7 mouse cellular contexts compared by ENCODE assay signal in genomic region chr1:172147835-172148278, GRCm38 (mm10). TPM values are rescaled to one million over a fixed set of nuclear protein-coding genes. Genes with fewer than 3 reads are reported as not detected.
A peak's percentile ranks its signal among the peaks of the same experiment; 100 is the strongest.
DNase-seq lines count a peak whose midpoint lies in the region; ATAC-seq and TF ChIP-seq lines count a peak whose summit lies in the region.

Gene Dcaf8, plus strand, starts transcription at chr1:172148084.

- no peaks in the 10 kb centered on the region for H3K9me3 ChIP-seq in embryonic facial prominence, embryonic 10.5 days
- H3K9me3 ChIP-seq in intestine, postnatal 0 days (ENCODE audit: control insufficient read depth) = no peaks in the 10 kb centered on the region
- no peaks in the 10 kb centered on the region for H3K9me3 ChIP-seq in midbrain, embryonic 12.5 days

- H3K4me3 ChIP-seq in embryonic facial prominence, embryonic 10.5 days = peak within 1 kb of the TSS; percentile 95
- peak within 1 kb of the TSS; percentile 95 for H3K4me3 ChIP-seq in intestine, postnatal 0 days (ENCODE audit: low read depth, low read length)
- H3K4me3 ChIP-seq in midbrain, embryonic 12.5 days = peak within 1 kb of the TSS; percentile 92
- peak within 1 kb of the TSS; percentile 76 for H3K4me3 ChIP-seq in small intestine, adult 2 months (ENCODE audit: low read depth, low read length)

- H3K27me3 ChIP-seq in embryonic facial prominence, embryonic 10.5 days (replicated peaks; ENCODE audit: low read depth, poor library complexity, severe bottlenecking) = no peaks in the 10 kb centered on the region
- no peaks in the 10 kb centered on the region for H3K27me3 ChIP-seq in intestine, postnatal 0 days (replicated peaks; ENCODE audit: control insufficient read depth, insufficient read depth, low read length)
- no peaks in the 10 kb centered on the region for H3K27me3 ChIP-seq in midbrain, embryonic 12.5 days
- no peaks in the 10 kb centered on the region for H3K27me3 ChIP-seq in small intestine, adult 2 months (ENCODE audit: control insufficient read depth, insufficient read depth, low read length)

- WGBS in embryonic facial prominence, embryonic 10.5 days = under 1% methylated on average over 42 of the region's 42 CpGs
- WGBS in intestine, postnatal 0 days = under 1% methylated on average over 41 of the region's 42 CpGs
- WGBS in midbrain, embryonic 12.5 days = 0% methylated on average over 42 of the region's 42 CpGs
- under 1% methylated on average over 42 of the region's 42 CpGs for WGBS in small intestine, adult 2 months

- peak; percentile 99 for ATAC-seq in intestine, postnatal 0 days
- ATAC-seq in midbrain, embryonic 12.5 days (ENCODE audit: low FRiP score, low read depth) = peak; percentile 99

- intact Hi-C loops in left cerebral cortex, postnatal 4 days (cut with DNase I) = no loop called here

- H3K9ac ChIP-seq in intestine, postnatal 0 days (ENCODE audit: low read depth, low read length) = peak within 1 kb of the TSS; percentile 99
- H3K9ac ChIP-seq in midbrain, embryonic 12.5 days (replicated peaks) = peak within 1 kb of the TSS; percentile 96

- TF ChIP-seq CTCF in intestine, postnatal 0 days (IDR thresholded peaks at IDR 0.05; ENCODE audit: low read depth) = no peak
- no peak for TF ChIP-seq CTCF in small intestine, adult 2 months (IDR thresholded peaks at IDR 0.05; ENCODE audit: extremely low read depth, insufficient read length, insufficient replicate concordance, low read depth, low read length)

- H3K36me3 ChIP-seq in embryonic facial prominence, embryonic 10.5 days (replicated peaks) = peaks cover 31% of the 10 kb centered on the region
- peaks cover 18% of the 10 kb centered on the region; the same call in 1 of the 2 replicates for H3K36me3 ChIP-seq in intestine, postnatal 0 days (ENCODE audit: control insufficient read depth, insufficient read depth)
- H3K36me3 ChIP-seq in midbrain, embryonic 12.5 days = peaks cover 23% of the 10 kb centered on the region
- peaks cover 15% of the 10 kb centered on the region; the same call in 1 of the 2 replicates for H3K36me3 ChIP-seq in small intestine, adult 2 months (ENCODE audit: control insufficient read depth, insufficient read depth, low read length)

- H3K4me1 ChIP-seq in embryonic facial prominence, embryonic 10.5 days = peaks cover 32% of the 10 kb centered on the region
- H3K4me1 ChIP-seq in intestine, postnatal 0 days (replicated peaks; ENCODE audit: control insufficient read depth, insufficient read depth, low read length) = 0 out of 2 replicates have a peak, but pooled peaks cover 5% of the 10 kb centered on the region
- H3K4me1 ChIP-seq in midbrain, embryonic 12.5 days = peaks cover 18% of the 10 kb centered on the region
- H3K4me1 ChIP-seq in small intestine, adult 2 months (ENCODE audit: control insufficient read depth, insufficient read depth, insufficient read length, low read length) = peaks cover 2% of the 10 kb centered on the region; the same call in 1 of the 2 replicates

- H3K27ac ChIP-seq in embryonic facial prominence, embryonic 10.5 days (replicated peaks) = peak within 1 kb of the TSS; percentile 99
- H3K27ac ChIP-seq in intestine, postnatal 0 days (ENCODE audit: low read depth, low read length) = peak within 1 kb of the TSS; percentile 96
- H3K27ac ChIP-seq in midbrain, embryonic 12.5 days (replicated peaks) = peak within 1 kb of the TSS; percentile 92
- peak within 1 kb of the TSS; percentile 80 for H3K27ac ChIP-seq in small intestine, adult 2 months (ENCODE audit: insufficient read depth, low read depth, low read length)

- TF ChIP-seq POLR2A in small intestine, adult 2 months (IDR thresholded peaks at IDR 0.05; ENCODE audit: low read depth, low read length) = peak; percentile 93

- H3K4me2 ChIP-seq in intestine, postnatal 0 days (replicated peaks; ENCODE audit: low read depth) = peak within 1 kb of the TSS; percentile 73
- H3K4me2 ChIP-seq in midbrain, embryonic 12.5 days (replicated peaks) = peak within 1 kb of the TSS; percentile 66

- DNase-seq in adrenal gland, postnatal 10 days = peak; percentile 99
- DNase-seq in embryonic facial prominence, embryonic 10.5 days (ENCODE audit: low spot score) = peak; percentile 99
- DNase-seq in gonadal fat pad, adult 2 months (ENCODE audit: low read depth) = no peak
- DNase-seq in left cerebral cortex, postnatal 4 days = peak; percentile 97

RNA-seq across cellular contexts. Expression of gene Dcaf8, which starts in this region (rescaled TPM):
- total RNA-seq in adrenal gland, postnatal 10 days (2021) = 100 to 1,000 TPM; 114 to 153 TPM
- polyA plus RNA-seq in embryonic facial prominence, embryonic 10.5 days (2016; fragmentation: Nextera tagmentation; extraction: Ambion mirVana) = 130 and 141 TPM in 2 replicates
- polyA plus RNA-seq in gonadal fat pad, adult 2 months (2012; rRNA removed) = 77.2 and 89.5 TPM in 2 replicates
- 48.6 and 50.8 TPM in 2 replicates for polyA plus RNA-seq in intestine, postnatal 0 days (2015; fragmentation: Nextera tagmentation; extraction: Ambion mirVana)
- 10 to 100 TPM; 71.9 to 75.8 TPM for total RNA-seq in left cerebral cortex, postnatal 4 days (2021)
- polyA plus RNA-seq in midbrain, embryonic 12.5 days (2016; fragmentation: Nextera tagmentation; extraction: Ambion mirVana) = 130 and 133 TPM in 2 replicates
- 14.6 and 26.7 TPM in 2 replicates for polyA plus RNA-seq in small intestine, adult 2 months (2012; rRNA removed)
